Mouse (Mus musculus) telencephalon, adult 2 months (tissue): Measurements from ENCODE around the gene Pdcd1.
A peak's percentile ranks its signal among the peaks of the same experiment; 100 is the strongest.
"Not testable (repeated sequence)": the region's sequence is repeated elsewhere in the genome, so short reads cannot be mapped to it uniquely, and the experiment has no call there.

Source experiments
- DNase-seq: peaks from one replicate; pipeline ENCODE4 v3.0.0-alpha.2; 2011; ENCODE audit warnings: low read depth, low spot score

The Pdcd1 gene

DNA sequence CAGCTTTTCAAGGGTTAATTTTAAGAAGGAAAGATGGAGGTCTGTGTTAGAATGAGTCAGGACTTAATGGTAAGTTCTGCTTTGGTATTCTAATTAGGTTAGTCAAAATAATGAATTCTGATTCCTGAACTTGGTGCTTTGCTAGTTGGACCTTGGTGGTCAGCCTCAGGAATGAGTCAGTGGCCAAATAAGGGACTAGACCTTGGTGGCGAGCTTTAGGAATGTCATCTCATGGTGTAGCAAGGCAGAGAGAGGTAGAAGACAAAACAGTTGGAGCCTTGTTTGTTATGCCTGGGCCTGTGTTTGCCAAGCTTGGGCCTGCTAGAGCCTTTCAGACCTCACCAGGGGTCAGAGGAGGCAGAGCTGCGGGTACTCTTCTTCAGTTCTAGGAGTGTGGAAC lies 23.6 kb downstream of the Pdcd1 start:
- DNase-seq: no peak

DNA sequence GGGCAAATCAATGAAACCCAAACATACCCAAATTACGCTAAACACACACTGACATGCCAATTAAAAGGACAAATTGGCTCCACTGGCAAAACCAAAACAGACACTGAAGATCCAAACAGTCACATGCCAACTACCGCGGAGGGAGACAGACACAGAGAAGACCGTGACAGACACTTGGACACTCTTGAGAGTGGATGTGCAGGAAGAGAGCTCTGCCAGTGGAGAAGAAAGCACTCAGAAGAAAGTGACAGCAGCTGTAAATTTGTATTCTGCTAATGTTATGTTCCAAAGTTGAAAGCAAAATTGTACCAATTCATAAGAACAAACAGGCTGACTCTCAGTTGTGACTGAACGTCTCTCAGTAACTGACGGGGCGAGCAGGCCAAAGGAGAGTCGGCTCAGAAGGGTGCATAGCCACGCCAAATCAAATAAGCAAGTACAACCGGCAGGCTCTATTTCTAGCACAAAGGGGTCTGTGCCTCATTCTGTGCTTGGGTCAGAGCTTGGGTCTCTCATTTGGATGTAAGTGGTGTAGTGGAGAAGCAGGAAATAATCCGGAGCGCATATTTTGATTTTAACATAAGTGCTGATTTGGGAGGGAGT lies 24.7 kb downstream of the Pdcd1 start:
- DNase-seq: no peak

GRCm38 (mm10) chr1:94020151-94020550 lies 32.2 kb downstream of the Pdcd1 start, which contains the start of gene Neu4:
Gene Neu4, plus strand, starts transcription at chr1:94020451.
- DNase-seq: no peak

DNA sequence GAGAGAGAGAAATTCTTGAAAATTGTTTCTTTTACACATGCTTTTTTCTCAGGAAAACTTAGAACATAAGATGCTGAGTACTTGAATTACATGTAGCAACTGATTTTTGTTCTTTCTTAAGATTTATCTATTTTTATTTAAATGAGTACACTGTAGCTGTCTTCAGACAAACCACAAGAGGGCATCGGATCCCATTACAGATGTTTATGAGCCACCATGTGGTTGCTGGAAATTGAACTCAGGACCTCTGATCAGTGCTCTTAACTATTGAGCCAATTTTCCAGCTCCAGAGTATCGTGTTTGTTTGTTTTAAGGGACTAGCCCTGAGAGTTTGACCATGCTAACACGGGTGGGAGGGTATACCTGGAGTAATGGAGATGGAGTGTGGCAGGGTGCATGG lies 40.7 kb downstream of the Pdcd1 start:
- no peak for DNase-seq

DNA sequence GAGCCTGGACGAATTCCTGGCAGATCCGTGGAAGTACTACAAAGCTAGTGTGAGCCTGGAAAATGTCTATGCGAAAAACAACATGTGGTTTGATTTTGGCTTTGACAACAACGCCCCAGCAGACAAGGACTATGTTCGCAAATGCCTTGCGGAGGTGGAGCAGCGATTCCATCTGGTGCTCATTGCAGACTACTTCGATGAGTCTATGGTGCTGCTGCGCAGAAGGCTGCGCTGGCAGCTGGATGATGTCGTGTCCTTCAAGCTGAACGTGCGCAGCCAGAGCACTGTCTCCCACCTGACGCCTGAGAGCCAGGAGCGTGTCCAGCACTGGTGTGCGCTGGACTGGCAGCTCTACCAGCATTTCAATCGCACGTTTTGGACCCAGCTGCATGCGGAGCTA lies 43.5 kb downstream of the Pdcd1 start:
- peak; percentile 89 for DNase-seq

- not testable (repeated sequence) for DNase-seq
Observed at GRCm38 (mm10) chr1:94005954-94006506, 46.3 kb downstream of the Pdcd1 start.

- peak; percentile 51 for DNase-seq
Observed at GRCm38 (mm10) chr1:94001023-94001422, 51.3 kb downstream of the Pdcd1 start.

DNA sequence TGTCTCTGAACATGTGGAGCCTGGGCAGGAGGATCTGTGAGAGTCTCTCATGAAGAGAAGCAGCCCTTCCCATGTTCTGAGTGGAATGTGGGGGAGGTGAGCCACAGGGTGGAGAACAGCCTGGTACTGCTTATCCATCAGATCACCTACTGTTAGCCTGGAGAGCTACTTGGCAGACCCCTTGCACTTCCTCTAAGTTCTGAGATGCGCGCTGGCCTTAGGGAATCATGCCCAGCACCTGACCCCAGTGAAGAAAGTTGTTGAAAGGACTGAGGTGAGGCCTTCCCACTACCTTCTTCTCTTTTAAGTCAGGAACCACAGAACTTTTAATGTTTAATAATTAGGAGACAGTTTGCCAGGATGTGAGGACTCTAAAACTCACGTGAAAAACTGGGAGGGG lies 60.9 kb downstream of the Pdcd1 start:
- DNase-seq: not testable (repeated sequence)

- DNase-seq: not testable (repeated sequence)
Observed at GRCm38 (mm10) chr1:93991068-93991467, 61.3 kb downstream of the Pdcd1 start.

GRCm38 (mm10) chr1:93990209-93990608 lies 62.1 kb downstream of the Pdcd1 start, which contains the start of gene Gal3st2c:
Gene Gal3st2c, plus strand, starts transcription at chr1:93990509.
- DNase-seq: not testable (repeated sequence)

- DNase-seq: no peak
Observed at GRCm38 (mm10) chr1:93988786-93989185, 63.6 kb downstream of the Pdcd1 start.
